Mouse (Mus musculus) kidney, postnatal 0 days (tissue): ENCODE results near the gene Acot13. TPM values are rescaled to one million over a fixed set of nuclear protein-coding genes. Genes with fewer than 3 reads are reported as not detected.

Source experiments
- ATAC-seq: fragments of 200-750 bp; cut with Nextera tagmentation; replicated peaks from 2 replicates; pipeline ENCODE4 v1.8.0; 2017; ENCODE audit warnings: low read depth, moderate number of reproducible peaks, moderate TSS enrichment, moderate library complexity; ENCODE audit not compliant: low FRiP score
- DNase-seq: peaks from one replicate; pipeline ENCODE4 v3.0.0-alpha.2; 2016; ENCODE audit warnings: low spot score
- H3K27ac ChIP-seq: fragments of 300-500 bp; sonication (generic); 2 replicates; pipeline ENCODE4 v1.5.1; 2014; ENCODE audit warnings: mild to moderate bottlenecking
- H3K27me3 ChIP-seq: fragments of 300-500 bp; sonication (generic); 2 replicates; pipeline ENCODE4 v1.6.1; 2014; ENCODE audit warnings: low read length, mixed read lengths; ENCODE audit not compliant: insufficient read depth
- H3K36me3 ChIP-seq: fragments of 300-500 bp; sonication (generic); 2 replicates; pipeline ENCODE4 v1.6.1; 2014; ENCODE audit warnings: low read length, mixed read lengths; ENCODE audit not compliant: insufficient read depth
- H3K4me1 ChIP-seq: fragments of 300-500 bp; sonication (generic); replicated peaks from 2 replicates; pipeline ENCODE4 v1.6.1; 2014; ENCODE audit warnings: antibody characterized with exemption, low read length, mixed read lengths; ENCODE audit not compliant: insufficient read depth
- H3K4me2 ChIP-seq: fragments of 300-500 bp; sonication (generic); 2 replicates; pipeline ENCODE4 v1.6.1; 2014; ENCODE audit warnings: mild to moderate bottlenecking, low read length, moderate library complexity, mixed read lengths
- H3K4me3 ChIP-seq: fragments of 300-500 bp; sonication (generic); replicated peaks from 2 replicates; pipeline ENCODE4 v1.5.1; 2014; ENCODE audit warnings: low read depth, low read length
- H3K9ac ChIP-seq: fragments of 300-500 bp; sonication (generic); 2 replicates; pipeline ENCODE4 v1.6.1; 2014; ENCODE audit warnings: low read depth, low read length
- H3K9me3 ChIP-seq: fragments of 300-500 bp; sonication (generic); replicated peaks from 2 replicates; pipeline ENCODE4 v1.6.1; 2016; ENCODE audit warnings: low read length, inconsistent platforms, mixed read lengths
- CTCF ChIP-seq: IDR thresholded peaks from 2 replicates; pipeline ENCODE4 v1.5.1; 2016; ENCODE audit warnings: antibody characterized with exemption, low read depth, mild to moderate bottlenecking, moderate library complexity
- WGBS: fragments of 180-500 bp; shearing (Covaris S2); extraction: QIAGEN DNeasy Blood & Tissue Kit; methylation state at CpG from one replicate; pipeline ENCODE4 v1.1.7; 2014; 5-methylcytosine and 5-hydroxymethylcytosine counted together
- polyA plus RNA-seq: library from polyadenylated mRNA; unstranded; fragments of >200 nt; fragmentation: Nextera tagmentation; extraction: Ambion mirVana; gene quantifications from 2 replicates; pipeline ENCODE4 v1.2.1, GENCODE M21; 2015

The Acot13 gene
- polyA plus RNA-seq, 1 experiment from 2014 or later, result 244 TPM

DNA sequence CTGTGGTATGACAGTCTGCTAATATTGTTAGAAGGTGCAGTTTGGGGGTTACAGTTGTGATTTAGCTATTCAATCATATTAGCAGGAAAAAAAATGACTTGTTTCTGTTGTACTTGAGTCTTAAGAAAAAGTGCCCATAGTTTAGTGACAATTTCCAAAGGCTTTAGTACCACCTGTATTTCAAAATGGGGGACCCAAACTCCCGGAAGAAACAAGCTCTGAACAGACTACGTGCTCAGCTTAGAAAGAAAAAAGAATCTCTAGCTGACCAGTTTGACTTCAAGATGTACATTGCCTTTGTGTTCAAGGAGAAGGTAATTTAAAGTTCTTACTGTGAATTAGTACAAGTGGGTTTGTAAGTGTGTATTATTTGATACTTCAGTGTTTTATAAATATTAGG lies 28.1 kb downstream of the Acot13 start:
- TF ChIP-seq CTCF, result no peak
- H3K4me1 ChIP-seq, result 0 out of 2 replicates have a peak, but pooled peaks cover 5% of the 10 kb centered on the region
- H3K27ac ChIP-seq, result no peak overlapping the region
- peak overlapping the region; percentile 81 for H3K4me2 ChIP-seq
- peak overlapping the region; percentile 98 for H3K4me3 ChIP-seq
- peak overlapping the region; percentile 6; the same call in 1 of the 2 replicates for H3K9ac ChIP-seq
- no peaks in the 10 kb centered on the region for H3K9me3 ChIP-seq
- peaks cover 16% of the 10 kb centered on the region for H3K36me3 ChIP-seq
- H3K27me3 ChIP-seq, result no peaks in the 10 kb centered on the region
- ATAC-seq (no peak), DNase-seq (no peak)
- 1% methylated on average over 2 of the region's 2 CpGs for WGBS

DNA sequence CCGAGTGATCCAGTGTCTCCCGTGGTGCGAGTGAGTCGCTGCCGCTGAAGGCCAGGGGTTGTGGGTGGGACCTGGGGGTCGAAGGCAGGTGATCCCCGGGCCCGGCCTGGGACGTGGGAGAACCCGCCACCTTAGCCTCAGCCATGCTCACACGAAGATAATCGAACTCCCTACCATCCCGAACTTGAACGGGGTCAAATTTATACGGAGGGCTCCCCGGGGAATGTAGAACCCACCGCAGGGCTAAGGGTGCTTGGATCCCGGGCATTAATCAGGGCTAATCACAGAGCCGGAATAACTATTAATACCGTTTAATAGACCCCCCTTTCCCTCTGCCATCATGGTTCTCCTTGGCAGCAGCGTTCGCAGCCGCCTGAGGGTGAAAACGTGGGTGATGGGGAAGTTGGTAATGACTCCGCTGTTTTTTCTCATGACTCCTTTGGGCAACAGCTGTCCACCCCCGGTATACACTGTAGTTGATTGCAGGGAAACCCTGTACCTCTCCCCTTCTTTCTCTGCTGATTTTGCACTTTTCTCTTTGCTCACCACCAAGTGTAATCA lies 29.1 kb downstream of the Acot13 start:
- DNase-seq, result peak; percentile 47
- under 1% methylated on average over 26 of the region's 26 CpGs for WGBS
- H3K4me1 ChIP-seq, result 0 out of 2 replicates have a peak, but pooled peaks cover 5% of the 10 kb centered on the region
- no peaks in the 10 kb centered on the region for H3K27me3 ChIP-seq
- H3K9ac ChIP-seq, result peak overlapping the region; percentile 97
- peak overlapping the region; percentile 100; the same call in 1 of the 2 replicates for H3K27ac ChIP-seq
- H3K9me3 ChIP-seq, result no peaks in the 10 kb centered on the region
- no peak for ATAC-seq
- H3K36me3 ChIP-seq, result peaks cover 8% of the 10 kb centered on the region; the same call in 1 of the 2 replicates
- peak overlapping the region; percentile 98 for H3K4me3 ChIP-seq
- peak overlapping the region; percentile 81 for H3K4me2 ChIP-seq
- no peak for TF ChIP-seq CTCF

DNA sequence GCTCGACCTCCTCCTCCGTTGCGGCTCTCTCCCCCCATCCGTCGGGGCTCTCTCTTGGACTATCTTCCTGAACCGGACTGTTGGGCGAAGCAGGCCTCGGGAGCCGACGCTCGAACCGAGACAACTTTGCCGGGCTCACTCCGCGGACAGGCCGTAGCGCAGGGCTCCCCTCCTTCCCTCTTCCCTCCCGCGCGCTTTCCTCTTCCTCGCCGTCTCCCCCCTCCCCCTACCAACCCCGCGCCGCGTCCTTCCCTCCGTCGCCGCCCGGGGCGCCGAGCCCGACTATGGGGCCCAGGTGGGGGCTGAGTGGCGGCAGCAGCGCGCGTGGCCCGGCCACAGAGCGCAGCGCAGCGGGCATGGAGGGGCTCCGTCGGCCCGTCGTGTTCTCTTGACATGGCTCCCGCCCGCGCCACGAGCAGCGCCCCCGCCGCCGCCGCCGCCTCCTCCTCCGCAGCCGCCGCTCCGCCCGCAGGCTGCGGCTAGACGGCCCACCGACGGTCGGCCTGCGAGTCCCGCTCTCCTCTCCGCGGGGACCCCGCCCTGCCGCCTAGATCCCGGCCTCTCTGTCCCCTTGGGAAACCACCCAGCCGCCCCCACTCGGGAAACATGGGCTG lies 29.9 kb downstream of the Acot13 start, which contains the start of gene BC005537:
BC005537 (plus strand) TSS at position 350 of the 614 bp plus-strand sequence.
- no peaks in the 10 kb centered on the region for H3K27me3 ChIP-seq
- peak within 1 kb of the TSS; percentile 97 for H3K9ac ChIP-seq
- 0 out of 2 replicates have a peak, but pooled peaks cover 5% of the 10 kb centered on the region for H3K4me1 ChIP-seq
- peak; percentile 62 for ATAC-seq
- H3K27ac ChIP-seq, result peak within 1 kb of the TSS; percentile 100
- peak within 1 kb of the TSS; percentile 81 for H3K4me2 ChIP-seq
- no peaks in the 10 kb centered on the region for H3K9me3 ChIP-seq
- under 1% methylated on average over 57 of the region's 74 CpGs for WGBS
- H3K36me3 ChIP-seq, result peaks cover 5% of the 10 kb centered on the region; the same call in 1 of the 2 replicates
- DNase-seq, result peak; percentile 73
- H3K4me3 ChIP-seq, result peak within 1 kb of the TSS; percentile 98
- peak; percentile 34 for TF ChIP-seq CTCF

DNA sequence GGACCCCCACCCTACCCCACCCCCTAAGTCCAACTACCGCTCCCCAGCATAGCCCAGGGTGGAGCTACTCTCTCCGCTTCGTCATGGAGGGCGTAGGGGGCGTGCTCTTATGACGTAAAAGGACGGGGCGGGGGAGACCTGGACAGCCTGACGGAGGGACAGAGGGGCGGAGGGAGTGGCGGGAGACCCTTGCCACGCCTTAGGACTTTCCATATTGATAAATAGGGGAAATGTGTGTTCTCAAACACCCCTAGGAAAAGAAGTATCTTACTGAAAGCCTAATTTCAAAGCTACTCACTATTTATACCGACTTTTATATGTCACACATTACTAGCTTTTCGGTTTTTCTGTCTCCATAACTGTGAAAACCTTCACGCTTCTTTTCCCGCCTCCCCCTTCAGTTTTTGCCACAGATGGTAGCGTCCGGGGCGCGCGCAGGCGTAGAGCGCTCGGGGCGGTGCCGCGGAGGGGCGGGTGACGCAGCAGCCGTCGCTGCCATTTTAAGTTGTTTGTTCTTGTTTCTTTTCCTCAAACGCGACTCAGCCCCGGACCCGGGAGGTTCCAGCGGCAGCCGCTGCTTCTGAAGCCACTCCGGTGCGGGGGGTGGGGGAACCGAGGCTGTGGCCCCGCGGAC lies 30.5 kb downstream of the Acot13 start:
- Histone ChIP-seq H3K36me3 (peaks cover 3% of the 10 kb centered on the region; the same call in 1 of the 2 replicates), H3K9me3 (no peaks in the 10 kb centered on the region), H3K4me2 (peak overlapping the region; percentile 81), H3K27me3 (no peaks in the 10 kb centered on the region), H3K9ac (peak overlapping the region; percentile 97), H3K27ac (peak overlapping the region; percentile 100), H3K4me3 (peak overlapping the region; percentile 98), H3K4me1 (0 out of 2 replicates have a peak, but pooled peaks cover 5% of the 10 kb centered on the region)
- TF ChIP-seq CTCF, result no peak; the same call in 1 of the 2 replicates
- DNase-seq, result peak; percentile 98
- WGBS, result under 1% methylated on average over 42 of the region's 42 CpGs
- ATAC-seq, result peak; percentile 96

DNA sequence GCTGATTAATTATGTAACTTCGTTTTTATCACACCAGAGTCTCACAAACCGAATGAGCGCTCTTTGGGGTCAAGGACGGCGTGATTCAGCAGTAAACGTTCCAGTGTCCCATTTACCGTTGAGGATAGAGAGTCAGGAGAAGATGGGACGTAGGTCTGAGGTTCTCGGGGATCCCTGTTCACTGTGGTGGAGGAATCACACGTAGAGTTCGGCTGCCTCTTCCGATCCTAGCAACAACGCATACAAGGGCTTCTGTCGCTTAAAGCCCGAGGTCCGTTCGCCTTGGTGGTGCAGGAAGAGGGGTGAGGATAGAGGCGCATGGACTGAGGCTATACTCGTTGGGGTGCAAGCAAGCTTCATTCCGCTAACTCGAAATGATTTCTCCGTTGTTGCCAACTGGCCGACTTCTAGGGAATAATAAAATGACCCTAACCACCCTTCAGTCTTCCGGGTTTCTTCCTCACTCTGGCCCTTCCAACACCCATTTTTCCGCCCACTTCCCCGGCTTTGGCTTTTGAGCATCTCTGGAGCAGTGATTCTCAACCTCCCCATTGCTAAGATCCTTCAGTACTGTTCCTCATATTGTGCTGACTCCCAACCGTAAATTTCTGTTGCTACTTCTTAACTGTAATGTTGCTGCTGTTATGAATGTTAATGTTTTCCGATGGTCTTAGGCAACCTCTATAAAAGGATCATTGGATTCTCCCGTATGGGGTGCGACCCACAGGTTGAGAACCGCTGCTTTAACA lies 31.2 kb downstream of the Acot13 start:
- Histone ChIP-seq H3K4me2 (peak overlapping the region; percentile 81), H3K4me1 (0 out of 2 replicates have a peak, but pooled peaks cover 5% of the 10 kb centered on the region), H3K4me3 (peak overlapping the region; percentile 98), H3K9ac (peak overlapping the region; percentile 62), H3K9me3 (no peaks in the 10 kb centered on the region), H3K27me3 (no peaks in the 10 kb centered on the region), H3K27ac (peak overlapping the region; percentile 100), H3K36me3 (peaks cover 3% of the 10 kb centered on the region; the same call in 1 of the 2 replicates)
- no peak for ATAC-seq
- under 1% methylated on average over 31 of the region's 31 CpGs for WGBS
- TF ChIP-seq CTCF, result no peak
- peak; percentile 43 for DNase-seq
